Mouse (Mus musculus) C2C12 (cell line): ENCODE measurements around the gene Tspan5. TPM values are rescaled to one million over a fixed set of nuclear protein-coding genes. Genes with fewer than 3 reads are reported as not detected.

Source experiments
- H3K27me3 ChIP-seq: one replicate; pipeline ENCODE4 v1.6.1; 2011; ENCODE audit not compliant: control insufficient read depth, insufficient read depth, insufficient read length
- H3K36me3 ChIP-seq: one replicate; pipeline ENCODE4 v1.6.1; 2011; ENCODE audit not compliant: control insufficient read depth, insufficient read depth
- H3K4me3 ChIP-seq: one replicate; pipeline ENCODE4 v1.5.1; 2011; ENCODE audit warnings: mild to moderate bottlenecking, control low read depth; ENCODE audit not compliant: poor library complexity, insufficient read depth, severe bottlenecking
- H3K79me2 ChIP-seq: one replicate; pipeline ENCODE4 v1.6.1; 2011; ENCODE audit not compliant: control insufficient read depth, insufficient read depth
- H3K79me3 ChIP-seq: one replicate; pipeline ENCODE4 v1.6.1; 2011; ENCODE audit warnings: low read depth, control low read depth
- H3ac ChIP-seq: one replicate; pipeline ENCODE3; 2011; ENCODE audit warnings: low read depth; ENCODE audit not compliant: control insufficient read depth, insufficient read length
- CEBPB ChIP-seq: IDR thresholded peaks from one replicate; pipeline ENCODE4 v1.6.1; 2011; ENCODE audit warnings: low read depth, mild to moderate bottlenecking, control low read depth, moderate library complexity
- CTCF ChIP-seq: IDR thresholded peaks from one replicate; pipeline ENCODE4 v1.5.1; 2011; ENCODE audit not compliant: control insufficient read depth, insufficient read depth, insufficient read length
- FOSL1 ChIP-seq: IDR thresholded peaks from one replicate; pipeline ENCODE4 v1.8.0; 2011; ENCODE audit warnings: mild to moderate bottlenecking, low read length; ENCODE audit not compliant: poor library complexity, insufficient read depth, severe bottlenecking
- MAX ChIP-seq: IDR thresholded peaks from one replicate; pipeline ENCODE4 v1.6.1; 2011; ENCODE audit warnings: mild to moderate bottlenecking, control low read depth
- MYOD1 ChIP-seq: IDR thresholded peaks from one replicate; pipeline ENCODE4 v1.6.1; 2011; ENCODE audit warnings: low read depth; ENCODE audit not compliant: control insufficient read depth, insufficient read length
- MYOG ChIP-seq: IDR thresholded peaks from one replicate; pipeline ENCODE4 v1.6.1; 2011; ENCODE audit not compliant: control insufficient read depth, insufficient read length; ENCODE audit errors: extremely low read depth
- USF1 ChIP-seq: IDR thresholded peaks from one replicate; pipeline ENCODE4 v1.6.1; 2011; ENCODE audit warnings: low read depth, mild to moderate bottlenecking, control low read depth, moderate library complexity
- polyA plus RNA-seq: library from polyadenylated mRNA; unstranded; fragments of >200 nt; fragmentation: generic; extraction: Trizol; gene quantifications from one replicate; pipeline ENCODE4 v1.2.1, GENCODE M21; 2012; ENCODE audit warnings: missing spikeins

The Tspan5 gene
- polyA plus RNA-seq, 1 experiment = 35.7 TPM

GRCm38 (mm10) chr3:138909313-138909712, 167.3 kb downstream of the Tspan5 start:
- no peak for TF ChIP-seq MYOG
- no peak for TF ChIP-seq MAX
- TF ChIP-seq CTCF = no peak
- no peak for TF ChIP-seq MYOD1
- TF ChIP-seq FOSL1 = no peak
- no peak for TF ChIP-seq USF1
- TF ChIP-seq CEBPB = no peak
- Histone ChIP-seq H3K79me2 (no peaks in the 10 kb centered on the region), H3K36me3 (no peaks in the 10 kb centered on the region), H3K4me3 (no peak overlapping the region), H3K27me3 (no peaks in the 10 kb centered on the region), H3ac (no peak overlapping the region), H3K79me3 (no peaks in the 10 kb centered on the region)

- no peaks in the 10 kb centered on the region for H3K36me3 ChIP-seq
- TF ChIP-seq CEBPB (no peak), MYOG (no peak), CTCF (no peak), USF1 (no peak), MAX (no peak), MYOD1 (no peak), FOSL1 (no peak)
- no peaks in the 10 kb centered on the region for H3K27me3 ChIP-seq
- no peaks in the 10 kb centered on the region for H3K79me3 ChIP-seq
- H3K4me3 ChIP-seq = no peak overlapping the region
- H3K79me2 ChIP-seq = no peaks in the 10 kb centered on the region
- no peak overlapping the region for H3ac ChIP-seq
These were observed 170.5 kb downstream of the Tspan5 start for GRCm38 (mm10) chr3:138912504-138912903.

GRCm38 (mm10) chr3:138914626-138915288, 172.8 kb downstream of the Tspan5 start:
- no peaks in the 10 kb centered on the region for H3K27me3 ChIP-seq
- H3K79me3 ChIP-seq = no peaks in the 10 kb centered on the region
- H3K4me3 ChIP-seq = no peak overlapping the region
- no peaks in the 10 kb centered on the region for H3K36me3 ChIP-seq
- no peak for TF ChIP-seq MAX
- no peak overlapping the region for H3ac ChIP-seq
- H3K79me2 ChIP-seq = no peaks in the 10 kb centered on the region

GRCm38 (mm10) chr3:138916591-138916990, 174.6 kb downstream of the Tspan5 start:
- TF ChIP-seq MYOG (no peak), MAX (no peak), CEBPB (no peak), USF1 (no peak)
- Histone ChIP-seq H3K79me3 (no peaks in the 10 kb centered on the region), H3K36me3 (no peaks in the 10 kb centered on the region)

GRCm38 (mm10) chr3:138917016-138917415, 175.0 kb downstream of the Tspan5 start:
- no peaks in the 10 kb centered on the region for H3K79me2 ChIP-seq
- no peak overlapping the region for H3K4me3 ChIP-seq
- no peaks in the 10 kb centered on the region for H3K36me3 ChIP-seq
- H3K27me3 ChIP-seq = no peaks in the 10 kb centered on the region
- H3K79me3 ChIP-seq = no peaks in the 10 kb centered on the region
- TF ChIP-seq FOSL1 (no peak), CTCF (no peak), MAX (no peak), CEBPB (no peak), MYOG (no peak), USF1 (no peak), MYOD1 (no peak)
- no peak overlapping the region for H3ac ChIP-seq

More at GRCm38 (mm10) chr3:138916591-138916990, 174.6 kb downstream of the Tspan5 start:
- H3K27me3 ChIP-seq = no peaks in the 10 kb centered on the region
- H3ac ChIP-seq = no peak overlapping the region
- H3K79me2 ChIP-seq = no peaks in the 10 kb centered on the region
- no peak overlapping the region for H3K4me3 ChIP-seq

- H3K36me3 ChIP-seq = no peaks in the 10 kb centered on the region
- TF ChIP-seq MAX (no peak), MYOG (no peak), FOSL1 (no peak), USF1 (no peak), MYOD1 (no peak), CTCF (no peak), CEBPB (no peak)
- no peaks in the 10 kb centered on the region for H3K79me3 ChIP-seq
- no peak overlapping the region for H3ac ChIP-seq
- H3K4me3 ChIP-seq = no peak overlapping the region
- no peaks in the 10 kb centered on the region for H3K27me3 ChIP-seq
- no peaks in the 10 kb centered on the region for H3K79me2 ChIP-seq
These were observed 176.2 kb downstream of the Tspan5 start for GRCm38 (mm10) chr3:138918241-138918640.
